Mouse (Mus musculus): ENCODE measurements around the gene Gm5728. TPM values are rescaled to one million over a fixed set of nuclear protein-coding genes. Genes with fewer than 3 reads are reported as not detected.
"Not testable (repeated sequence)": the region's sequence is repeated elsewhere in the genome, so short reads cannot be mapped to it uniquely, and the experiment has no call there.

Gene Gm5728
- polyA plus RNA-seq (2015; fragmentation: Nextera tagmentation; extraction: Ambion mirVana), result not detected in 2 replicates

DNA sequence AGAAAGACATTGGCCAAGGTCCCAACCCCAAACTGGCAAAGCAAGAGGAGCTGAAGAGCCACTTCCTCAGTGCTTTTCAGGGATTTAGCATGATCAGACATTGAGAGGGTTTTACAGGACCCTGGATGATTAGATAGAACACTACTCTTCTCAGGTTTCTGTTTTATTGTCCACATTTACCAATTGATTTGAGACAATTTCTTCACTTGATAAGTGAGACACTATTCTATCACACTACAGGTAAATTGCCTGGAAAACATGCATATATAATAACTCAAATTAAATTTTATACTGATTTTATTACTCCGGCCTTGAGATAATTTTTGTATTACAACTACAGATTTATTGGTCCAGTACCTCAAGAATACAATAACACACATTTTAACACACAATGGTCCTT, at the start of gene Gm5728:
TSS of gene Gm5728 (minus strand) at position 101 of the 400 bp plus-strand sequence.
- not testable (repeated sequence) for H3K4me2 ChIP-seq; H3K36me3 ChIP-seq; H3K9ac ChIP-seq; H3K27me3 ChIP-seq; H3K9me3 ChIP-seq; ATAC-seq (ENCODE audit: insufficient number of reproducible peaks, insufficient read depth, low FRiP score, low TSS enrichment, low read depth); H3K4me3 ChIP-seq; H3K27ac ChIP-seq; H3K4me1 ChIP-seq
- whole genome bisulfite sequencing, result no CpG with 5 or more reads among the region's 1 CpGs

DNA sequence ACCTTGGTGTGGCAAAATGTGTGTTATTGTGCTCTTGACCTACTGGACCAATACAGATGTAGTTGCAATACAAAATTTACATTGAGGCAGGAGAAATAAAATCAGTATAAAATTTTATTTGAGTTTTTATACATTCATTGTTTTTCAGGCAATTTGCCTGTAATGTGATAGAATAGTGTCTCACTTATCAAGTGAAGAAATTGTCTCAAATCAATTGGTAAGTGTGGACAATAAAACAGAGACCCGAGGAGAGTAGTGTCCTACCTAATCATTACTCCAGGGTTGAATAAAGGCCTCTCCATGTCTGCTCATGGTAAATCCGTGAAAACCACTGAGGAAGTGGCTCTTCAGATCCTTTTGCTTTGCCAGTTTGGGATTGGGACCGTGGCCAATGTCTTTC, 42.4 kb upstream of the Gm5728 start, which contains the start of gene Vmn1r100:
TSS of gene Vmn1r100 (plus strand) at position 301 of the 400 bp plus-strand sequence.
- H3K27me3 ChIP-seq; H3K4me1 ChIP-seq; H3K4me2 ChIP-seq; ATAC-seq (ENCODE audit: insufficient number of reproducible peaks, insufficient read depth, low FRiP score, low TSS enrichment, low read depth); H3K27ac ChIP-seq; H3K9ac ChIP-seq; H3K36me3 ChIP-seq; H3K4me3 ChIP-seq; H3K9me3 ChIP-seq: not testable (repeated sequence)
- WGBS, result no CpG with 5 or more reads among the region's 3 CpGs

DNA sequence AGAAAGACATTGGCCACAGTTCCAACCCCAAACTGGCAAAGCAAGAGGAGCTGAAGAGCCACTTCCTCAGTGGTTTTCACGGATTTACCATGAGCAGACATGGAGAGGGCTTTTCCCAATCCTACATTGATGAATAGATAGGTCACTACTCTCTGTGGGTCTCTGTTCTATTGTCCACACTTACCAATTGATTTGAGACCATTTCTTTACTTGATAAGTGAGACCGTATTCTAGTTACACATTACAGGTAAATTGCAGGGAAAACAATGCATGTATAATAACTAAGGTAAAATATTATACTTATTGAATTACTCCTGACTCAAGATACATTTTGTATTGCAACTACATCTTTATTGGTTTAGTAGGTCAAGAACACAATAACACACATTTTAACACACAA, 41.2 kb downstream of the Gm5728 start, which contains the start of gene Gm4133:
TSS of gene Gm4133 (minus strand) at position 101 of the 400 bp plus-strand sequence.
- not testable (repeated sequence) for H3K4me3 ChIP-seq; ATAC-seq (ENCODE audit: insufficient number of reproducible peaks, insufficient read depth, low FRiP score, low TSS enrichment, low read depth); H3K9ac ChIP-seq; H3K9me3 ChIP-seq; H3K27ac ChIP-seq; H3K36me3 ChIP-seq; H3K4me1 ChIP-seq; H3K4me2 ChIP-seq; H3K27me3 ChIP-seq
- no CpG with 5 or more reads among the region's 2 CpGs for WGBS

Other genes with a start within 250 kb of the Gm5728 start
- gene Vmn1r93, start 236.3 kb downstream of the Gm5728 start, polyA plus RNA-seq (2015; fragmentation: Nextera tagmentation; extraction: Ambion mirVana), result not detected in 2 replicates
- gene Vmn1r94, start 207.0 kb downstream of the Gm5728 start, polyA plus RNA-seq (2015; fragmentation: Nextera tagmentation; extraction: Ambion mirVana), result not detected in 2 replicates
- not detected in 2 replicates for gene Vmn1r95, start 181.7 kb downstream of the Gm5728 start, polyA plus RNA-seq (2015; fragmentation: Nextera tagmentation; extraction: Ambion mirVana)
- not detected in 2 replicates for gene Gm6164, start 169.8 kb downstream of the Gm5728 start, polyA plus RNA-seq (2015; fragmentation: Nextera tagmentation; extraction: Ambion mirVana)
- gene Gm4498, start 141.6 kb downstream of the Gm5728 start, polyA plus RNA-seq (2015; fragmentation: Nextera tagmentation; extraction: Ambion mirVana), result not detected in 2 replicates
- not detected in 2 replicates for gene Gm5890, start 112.6 kb downstream of the Gm5728 start, polyA plus RNA-seq (2015; fragmentation: Nextera tagmentation; extraction: Ambion mirVana)
- gene Gm4133, start 41.3 kb downstream of the Gm5728 start, polyA plus RNA-seq (2015; fragmentation: Nextera tagmentation; extraction: Ambion mirVana), result not detected in 2 replicates
- not detected in 2 replicates for gene Vmn1r100, start 42.5 kb upstream of the Gm5728 start, polyA plus RNA-seq (2015; fragmentation: Nextera tagmentation; extraction: Ambion mirVana)
- not detected in 2 replicates for gene Vmn1r101, start 67.2 kb upstream of the Gm5728 start, polyA plus RNA-seq (2015; fragmentation: Nextera tagmentation; extraction: Ambion mirVana)
- gene Gm10670, start 99.5 kb upstream of the Gm5728 start, polyA plus RNA-seq (2015; fragmentation: Nextera tagmentation; extraction: Ambion mirVana), result not detected in 2 replicates
- gene Vmn1r103, start 135.1 kb upstream of the Gm5728 start, polyA plus RNA-seq (2015; fragmentation: Nextera tagmentation; extraction: Ambion mirVana), result not detected in 2 replicates
- not detected in 2 replicates for gene Vmn1r104, start 158.4 kb upstream of the Gm5728 start, polyA plus RNA-seq (2015; fragmentation: Nextera tagmentation; extraction: Ambion mirVana)
- not detected in 2 replicates for gene Gm5726, start 170.3 kb upstream of the Gm5728 start, polyA plus RNA-seq (2015; fragmentation: Nextera tagmentation; extraction: Ambion mirVana)
- not detected in 2 replicates for gene Gm4141, start 200.8 kb upstream of the Gm5728 start, polyA plus RNA-seq (2015; fragmentation: Nextera tagmentation; extraction: Ambion mirVana)
- gene Gm4513, start 223.6 kb upstream of the Gm5728 start, polyA plus RNA-seq (2015; fragmentation: Nextera tagmentation; extraction: Ambion mirVana), result not detected in 2 replicates

Measured in embryonic facial prominence, embryonic 13.5 days (tissue).